Mouse (Mus musculus) WW6 (cell line): Measurements from ENCODE around the gene Rpl37.
A peak's percentile ranks its signal among the peaks of the same experiment; 100 is the strongest.

Source experiments
- DNase-seq: peaks from one replicate; pipeline ENCODE4 v3.0.0-alpha.2; 2013; ENCODE audit warnings: low read depth, low spot score

Gene Rpl37

DNA sequence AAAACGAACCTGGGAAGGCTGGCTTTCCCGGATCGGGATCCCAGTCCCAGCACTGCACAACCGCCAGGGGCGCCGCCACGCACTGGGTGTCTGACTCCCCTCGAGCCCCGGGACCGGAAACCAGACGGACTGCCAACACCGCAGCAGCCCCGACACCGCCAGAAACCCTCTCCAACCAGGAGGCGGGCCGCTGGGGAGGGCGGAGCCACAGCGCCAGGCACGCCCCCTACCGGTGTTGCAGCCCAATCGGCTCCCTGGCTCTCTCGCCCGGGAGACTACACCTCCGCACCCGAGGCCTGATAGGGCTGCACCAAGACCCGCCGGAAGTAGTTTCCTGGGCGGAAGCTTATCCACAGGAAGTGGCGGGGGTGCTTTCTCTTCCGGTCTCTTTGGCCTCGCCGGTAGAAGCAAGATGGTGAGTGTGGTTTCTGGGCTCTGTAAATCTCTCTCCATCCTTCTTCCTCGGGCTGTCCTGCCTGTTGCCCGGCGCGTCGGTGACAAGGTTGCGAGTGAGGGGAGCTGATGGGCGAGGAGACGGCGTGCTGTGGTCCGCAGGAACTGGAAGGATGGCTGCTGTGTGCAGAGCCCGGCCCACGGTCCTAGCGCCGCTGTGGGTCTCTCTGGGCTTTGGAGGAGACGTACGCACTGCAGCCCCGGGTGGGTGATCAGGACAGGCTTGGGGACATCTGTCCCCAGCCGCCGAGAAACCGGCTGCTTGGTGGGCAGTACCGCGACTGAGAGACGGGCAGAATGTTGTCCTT is at the start of gene Rpl37:
Rpl37 (plus strand) TSS at position 376 of the 761 bp plus-strand sequence.
- DNase-seq: peak; percentile 97

DNA sequence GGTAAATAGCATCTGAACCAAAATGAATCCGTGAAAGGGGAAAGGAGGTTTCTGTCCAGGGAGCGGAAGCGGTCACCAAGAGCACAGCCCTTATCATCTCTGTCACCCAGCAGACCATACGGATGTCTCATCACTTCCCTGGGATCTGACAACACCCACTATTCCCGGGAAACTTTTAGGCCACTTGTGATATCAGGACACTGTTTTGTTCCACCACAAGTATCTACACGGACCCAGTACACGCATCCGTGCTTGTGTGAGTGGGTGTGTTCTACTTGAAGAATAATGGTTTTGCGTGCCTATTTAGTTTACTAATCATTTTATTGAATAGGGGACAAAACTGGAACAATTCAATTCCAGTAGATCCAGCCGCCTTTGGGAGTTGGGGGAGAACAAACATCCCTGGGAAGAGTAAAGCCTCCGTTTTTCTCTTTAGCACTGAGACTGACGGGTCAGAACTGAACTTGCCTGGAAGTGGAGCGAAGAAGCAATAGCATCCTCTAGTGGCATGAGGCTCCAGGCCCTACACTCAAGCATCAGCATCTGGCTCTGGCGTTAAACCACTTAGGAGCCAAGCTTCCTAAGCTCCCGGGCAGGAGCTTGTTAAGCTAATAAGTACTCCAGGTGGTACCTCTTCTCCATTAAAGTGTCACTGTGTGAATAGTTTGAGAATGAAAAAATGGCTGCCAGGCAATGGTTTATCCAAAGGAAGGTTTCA is 47.5 kb upstream of the Rpl37 start:
- no peak for DNase-seq

DNA sequence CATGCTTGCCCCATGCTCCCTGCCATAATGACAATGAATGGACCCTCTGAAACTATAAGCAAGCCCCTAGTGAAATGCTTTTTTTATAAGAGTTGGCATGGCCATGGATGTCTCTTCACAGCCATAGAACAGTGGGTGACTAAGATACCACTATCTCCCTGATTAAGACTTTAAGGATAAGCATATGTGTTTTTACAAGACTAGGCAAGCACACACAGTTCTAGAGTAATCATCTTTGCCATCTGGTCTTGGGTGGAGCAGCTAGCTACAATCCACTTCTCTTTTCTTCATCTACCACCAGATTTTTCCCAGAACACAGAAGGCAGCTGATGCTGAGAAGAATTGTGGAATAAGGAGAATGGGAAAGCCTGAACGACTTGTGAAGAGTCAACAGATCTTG is 35.2 kb upstream of the Rpl37 start:
- no peak for DNase-seq

DNA sequence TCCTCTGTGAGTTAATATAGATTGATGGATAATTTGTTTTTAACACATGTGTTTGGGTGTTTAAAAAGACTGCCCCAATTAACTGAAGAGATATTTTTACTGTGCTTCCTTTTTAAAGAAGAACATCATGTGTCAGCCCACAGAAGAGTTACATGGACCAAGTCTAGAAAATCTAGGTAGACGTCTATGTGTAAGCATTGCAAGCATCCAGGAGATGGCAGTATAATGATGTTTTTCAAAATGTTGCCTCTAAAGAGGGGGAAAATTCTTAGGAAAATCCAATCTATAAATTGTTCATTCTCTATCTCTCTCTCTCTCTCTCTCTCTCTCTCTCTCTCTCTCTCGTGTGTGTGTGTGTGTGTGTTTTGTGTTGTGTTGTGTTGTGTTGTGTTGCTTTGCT is 30.3 kb upstream of the Rpl37 start:
- DNase-seq: no peak

DNA sequence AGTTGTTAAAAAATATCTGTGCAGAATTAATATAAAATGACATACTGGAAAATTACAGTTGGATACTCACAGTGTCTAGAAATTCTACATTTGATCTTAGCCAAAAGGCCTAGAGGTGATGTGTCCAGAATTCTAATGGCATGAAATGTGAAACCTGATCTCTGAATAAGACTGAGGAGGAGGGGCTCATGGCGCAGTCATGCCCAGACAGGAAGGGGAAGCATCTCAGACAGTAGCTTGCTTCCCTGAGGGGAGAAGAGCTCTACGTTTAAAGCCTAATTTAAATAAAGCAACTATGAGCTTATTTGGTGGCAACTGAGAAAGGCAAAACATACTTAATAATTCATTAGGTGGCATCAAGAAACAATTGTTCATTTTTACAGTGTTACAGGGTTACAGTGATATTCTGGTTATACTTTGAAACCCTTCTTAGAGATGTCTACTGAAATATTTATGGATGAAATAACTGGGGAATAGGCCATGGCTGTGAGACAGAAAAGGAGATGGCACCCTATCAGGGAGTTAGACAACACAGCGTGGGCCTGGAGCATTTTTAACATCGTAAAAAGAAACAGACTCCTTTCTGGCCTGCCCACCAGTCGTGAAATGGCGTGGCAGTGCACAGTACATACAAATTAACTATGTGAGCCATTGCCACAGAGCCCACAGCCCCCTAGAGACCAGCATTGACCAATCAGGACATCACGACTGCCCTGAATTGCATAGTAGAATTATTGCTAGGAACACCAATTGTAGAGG is 27.4 kb upstream of the Rpl37 start:
- no peak for DNase-seq

GRCm38 (mm10) chr15:5090131-5090530 is 26.3 kb upstream of the Rpl37 start:
- DNase-seq: no peak

GRCm38 (mm10) chr15:5095534-5096301 is 20.7 kb upstream of the Rpl37 start:
- no peak for DNase-seq

GRCm38 (mm10) chr15:5097376-5097775 is 19.1 kb upstream of the Rpl37 start:
- DNase-seq: no peak

DNA sequence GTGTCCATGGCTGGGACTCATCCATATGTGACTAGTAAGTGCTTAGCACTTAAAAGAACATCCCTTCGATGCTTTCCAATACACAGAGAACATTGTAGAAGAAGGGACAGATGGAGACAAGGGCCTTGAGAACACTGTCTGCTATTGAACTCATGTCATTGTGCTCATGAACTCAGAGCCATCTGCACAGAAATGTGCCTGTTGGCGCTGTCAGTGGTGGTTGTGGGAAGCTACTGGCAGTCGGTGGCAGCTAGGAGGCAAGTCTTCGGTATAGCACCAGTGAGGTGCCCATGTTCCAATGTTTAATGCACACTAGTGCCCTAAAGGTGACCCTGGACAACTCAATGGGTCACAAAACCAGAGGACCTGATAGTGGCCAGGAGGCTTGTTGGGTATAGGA is 14.1 kb upstream of the Rpl37 start:
- no peak for DNase-seq

DNA sequence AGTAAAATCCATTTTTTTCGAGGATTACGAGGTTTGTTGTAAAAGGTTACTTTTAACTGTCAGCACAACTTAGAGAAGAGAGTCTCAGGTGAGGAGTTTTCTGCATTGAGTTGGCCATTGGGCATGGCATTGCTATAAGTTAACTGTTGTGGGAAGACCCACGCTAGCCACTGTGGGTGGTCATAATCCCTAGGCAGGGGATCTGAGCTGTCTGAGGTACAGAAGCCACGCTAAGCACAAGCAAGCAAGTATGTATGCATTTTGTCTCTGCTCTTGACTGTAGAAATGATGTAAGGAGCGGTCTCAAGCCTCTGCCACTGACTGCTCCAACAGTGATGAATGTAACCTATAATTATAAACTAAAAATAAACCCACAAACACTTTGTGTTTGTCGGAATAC is 10.6 kb upstream of the Rpl37 start:
- DNase-seq: no peak

- DNase-seq: no peak
Measured at GRCm38 (mm10) chr15:5106293-5106692, 10.2 kb upstream of the Rpl37 start.

GRCm38 (mm10) chr15:5107686-5108654 is 8.5 kb upstream of the Rpl37 start, which contains the start of gene Card6:
TSS of gene Card6 (minus strand) at chr15:5108539.
- DNase-seq: no peak

- no peak for DNase-seq
Measured at GRCm38 (mm10) chr15:5108655-5109040, 7.8 kb upstream of the Rpl37 start.

DNA sequence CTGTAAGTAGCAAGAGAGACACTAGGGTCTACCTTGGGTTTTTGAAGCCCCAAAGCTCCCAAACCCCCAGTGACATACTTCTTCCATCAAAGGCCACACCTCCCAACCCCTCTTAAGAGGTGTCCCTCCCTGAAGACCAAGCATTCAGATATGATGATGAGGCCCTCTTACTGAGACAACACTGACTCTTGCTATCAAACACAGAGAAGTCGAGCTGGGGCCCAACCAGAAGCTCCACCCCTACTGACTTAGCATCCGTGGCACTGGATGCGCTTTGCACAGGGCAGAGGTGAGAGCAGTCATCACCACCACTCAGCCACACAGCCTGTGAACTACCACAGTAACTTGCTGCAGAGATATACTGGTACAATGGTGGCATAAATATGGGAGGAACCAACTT is 3.8 kb upstream of the Rpl37 start:
- DNase-seq: no peak

GRCm38 (mm10) chr15:5115173-5115572 is 1.3 kb upstream of the Rpl37 start:
- no peak for DNase-seq

DNA sequence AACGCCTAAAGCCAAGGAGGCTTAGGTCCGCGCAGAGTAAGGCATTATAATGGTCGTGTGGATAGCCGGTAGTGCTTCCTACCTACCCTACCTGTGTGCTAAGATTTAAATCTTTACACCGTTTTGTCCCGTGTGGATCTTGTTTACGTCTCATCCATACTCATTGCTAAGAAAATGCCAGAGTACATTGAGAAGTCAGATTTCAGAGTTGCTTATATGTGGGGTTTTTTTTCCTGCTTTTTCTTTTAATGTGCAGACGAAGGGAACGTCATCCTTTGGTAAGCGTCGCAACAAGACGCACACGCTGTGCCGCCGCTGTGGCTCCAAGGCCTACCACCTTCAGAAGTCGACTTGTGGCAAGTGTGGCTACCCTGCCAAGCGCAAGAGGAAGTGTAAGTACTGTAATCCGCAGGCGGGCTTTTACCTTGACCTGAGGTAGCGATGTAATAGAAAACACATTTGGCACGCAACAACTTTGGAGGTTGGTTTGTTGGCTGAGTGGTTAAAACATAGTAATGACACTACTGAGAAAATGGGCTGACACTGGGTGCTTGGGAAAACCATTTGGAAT is 671 bp downstream of the Rpl37 start:
- no peak for DNase-seq

DNA sequence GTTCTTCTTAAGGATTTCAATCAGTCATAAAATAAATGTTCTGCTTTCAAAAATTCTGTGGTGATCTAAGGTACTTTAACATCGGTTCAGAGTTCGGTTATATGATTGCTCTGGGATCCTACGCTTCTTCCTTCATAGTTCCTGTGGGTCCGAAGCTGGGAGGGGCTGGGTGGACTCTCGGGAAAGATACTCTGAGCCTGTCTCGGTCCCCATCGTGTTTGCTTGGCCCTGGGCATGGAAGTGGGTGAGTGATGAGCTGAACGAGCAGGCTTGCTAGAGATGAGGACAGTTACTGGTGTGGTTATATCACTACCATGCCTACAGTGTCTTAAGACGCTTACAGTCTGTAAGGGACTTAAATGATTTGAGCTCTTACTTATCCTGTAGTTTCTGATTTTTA is 2.2 kb downstream of the Rpl37 start:
- no peak for DNase-seq

GRCm38 (mm10) chr15:5119192-5119591 is 2.7 kb downstream of the Rpl37 start:
- no peak for DNase-seq

DNA sequence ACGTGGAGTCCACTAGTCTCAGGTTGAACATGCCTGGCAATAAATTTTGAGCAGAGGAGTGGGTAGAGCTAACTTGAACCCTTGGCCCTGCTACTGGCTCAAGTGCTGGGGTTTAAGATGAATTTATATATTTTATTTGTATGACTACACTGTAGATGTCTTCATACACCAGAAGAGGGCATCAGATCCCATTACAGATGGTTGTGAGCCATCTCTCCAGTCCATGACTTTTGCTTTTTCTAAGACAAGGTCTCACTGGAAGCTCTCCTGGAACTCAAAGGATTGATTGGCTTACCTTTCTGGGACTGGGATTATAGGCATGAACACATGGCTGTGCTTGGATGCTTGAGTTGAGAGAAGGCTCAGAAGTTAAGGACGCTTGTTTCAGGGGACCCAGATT is 3.3 kb downstream of the Rpl37 start:
- no peak for DNase-seq
